In the genomic region with DNA sequence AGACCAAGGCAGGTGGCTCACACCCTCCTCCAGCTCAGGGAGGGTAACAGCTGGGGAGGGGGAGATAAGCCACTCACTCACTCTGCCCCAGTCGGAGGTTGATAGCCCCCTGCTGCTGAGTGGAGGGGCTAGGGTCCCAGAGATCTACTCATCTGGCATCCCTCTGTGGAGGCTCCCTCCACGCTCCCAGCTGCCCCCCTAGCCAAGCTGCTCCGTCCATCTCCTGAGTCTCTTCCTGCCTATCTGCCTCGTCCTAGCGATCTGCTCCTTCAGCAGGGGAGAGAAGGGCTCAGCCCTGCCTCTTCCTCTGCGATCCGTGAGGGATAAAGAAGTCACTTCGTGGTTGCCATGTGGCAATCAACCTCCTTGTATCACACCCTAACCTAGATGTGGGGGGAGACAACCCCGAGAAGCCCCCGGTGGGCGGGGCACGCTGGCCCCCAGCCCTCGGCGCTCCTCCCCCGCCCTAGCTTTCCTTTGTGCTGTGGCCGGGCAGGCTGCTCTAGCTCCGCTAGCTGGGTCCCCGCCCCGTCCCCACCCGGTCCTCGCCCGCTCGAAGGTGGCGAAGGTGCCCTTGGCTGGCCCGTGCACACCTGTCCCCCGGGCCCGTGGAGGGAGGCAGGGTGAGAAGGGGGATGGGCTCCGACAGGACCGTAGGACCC, we compare ENCODE assay signal across 8 mouse cellular contexts. TPM values are rescaled to one million over a fixed set of nuclear protein-coding genes. Genes with fewer than 3 reads are reported as not detected.
DNase-seq lines count a peak whose midpoint lies in the region; ATAC-seq and TF ChIP-seq lines count a peak whose summit lies in the region.

No protein-coding gene starts in this region.

- H3K9ac ChIP-seq in embryonic facial prominence, embryonic 15.5 days = peak overlapping the region; percentile 98

- H3K27ac ChIP-seq in gastrocnemius, adult 2 months = peak overlapping the region; percentile 82
- H3K27ac ChIP-seq in embryonic facial prominence, embryonic 15.5 days (replicated peaks) = peak overlapping the region; percentile 89

- peaks cover 83% of the 10 kb centered on the region for H3K27me3 ChIP-seq in E14TG2a.4 (ENCODE audit: insufficient read depth, low read length)
- H3K27me3 ChIP-seq in embryonic facial prominence, embryonic 15.5 days = no peaks in the 10 kb centered on the region

- peak overlapping the region; percentile 80 for H3K4me2 ChIP-seq in embryonic facial prominence, embryonic 15.5 days (replicated peaks)

- intact Hi-C loops in gastrocnemius, adult 2 months (cut with DNase I) = no loop called here

- WGBS in embryonic facial prominence, embryonic 15.5 days = under 1% methylated on average over 29 of the region's 29 CpGs

- 0 out of 2 replicates have a peak, but pooled peaks cover 2% of the 10 kb centered on the region for H3K36me3 ChIP-seq in E14TG2a.4 (ENCODE audit: insufficient read depth, low read length)
- H3K36me3 ChIP-seq in embryonic facial prominence, embryonic 15.5 days = peaks cover 10% of the 10 kb centered on the region

- H3K9me3 ChIP-seq in E14TG2a.4 (ENCODE audit: low read length) = no peaks in the 10 kb centered on the region
- no peaks in the 10 kb centered on the region for H3K9me3 ChIP-seq in embryonic facial prominence, embryonic 15.5 days (replicated peaks)

- H3K4me3 ChIP-seq in gastrocnemius, adult 2 months = peak overlapping the region; percentile 84
- peak overlapping the region; percentile 82 for H3K4me3 ChIP-seq in E14TG2a.4 (replicated peaks; ENCODE audit: low read length)
- H3K4me3 ChIP-seq in embryonic facial prominence, embryonic 15.5 days (replicated peaks) = peak overlapping the region; percentile 99

- H3K4me1 ChIP-seq in E14TG2a.4 (replicated peaks; ENCODE audit: low read depth, low read length) = peaks cover 56% of the 10 kb centered on the region
- peaks cover 54% of the 10 kb centered on the region for H3K4me1 ChIP-seq in embryonic facial prominence, embryonic 15.5 days

- peak; percentile 18; the same call in 1 of the 2 replicates for ATAC-seq in embryonic facial prominence, embryonic 15.5 days (ENCODE audit: insufficient number of reproducible peaks, low FRiP score, low TSS enrichment, low read depth)
- peak; percentile 31; the same call in 1 of the 2 replicates for ATAC-seq in megakaryocyte, adult 5-6 weeks (ENCODE audit: poor library complexity, severe bottlenecking)

- TF ChIP-seq CTCF in gastrocnemius, adult 2 months (IDR thresholded peaks at IDR 0.05) = no peak
- no peak for TF ChIP-seq CTCF in E14TG2a.4 (conservative IDR thresholded peaks at IDR 0.05; ENCODE audit: low read length)

- peak; percentile 55 for DNase-seq in gastrocnemius, adult 2 months
- DNase-seq in gastrocnemius, adult 8-10 months (ENCODE audit: low spot score in 2 of 2) = no peak
- DNase-seq in induced T-regulatory cell, adult 2 months (ENCODE audit: low read depth) = peak; percentile 43
- DNase-seq in yolk sac, embryonic 10.5 days (ENCODE audit: low spot score) = peak; percentile 53
- no peak for DNase-seq in urinary bladder, postnatal 14 days (ENCODE audit: low spot score)

RNA-seq across cellular contexts. Expression of a gene that starts 0.9 kb away (rescaled TPM):
- total RNA-seq in gastrocnemius, adult 2 months (2021) = 1 to 10 TPM; 4.9 to 7.7 TPM
- total RNA-seq in gastrocnemius, adult 8-10 months (2022) = 1 to 10 TPM; 2.9 to 4.0 (median 3.4) TPM
- polyA plus RNA-seq in embryonic facial prominence, embryonic 15.5 days (2015; fragmentation: Nextera tagmentation; extraction: Ambion mirVana) = 190 and 193 TPM in 2 replicates
- total RNA-seq in megakaryocyte, adult 5-6 weeks (2015) = 0.18 TPM in 1 of 2 replicates, not detected in the other
- 0.57 and 2.9 TPM in 2 replicates for total RNA-seq in megakaryocyte, adult 5-6 weeks (2017)

RNA-seq across cellular contexts. Expression of a gene that starts 23.0 kb away (rescaled TPM):
- under 1 TPM; 0.18 to 0.22 TPM for total RNA-seq in gastrocnemius, adult 2 months (2021)
- under 1 TPM in 2 of 4 experiments, not detected in 2; 0.20 to 0.39 TPM for total RNA-seq in gastrocnemius, adult 8-10 months (2022)
- 1.5 TPM in 2 replicates for polyA plus RNA-seq in embryonic facial prominence, embryonic 15.5 days (2015; fragmentation: Nextera tagmentation; extraction: Ambion mirVana)
- 1.1 and 1.2 TPM in 2 replicates for total RNA-seq in megakaryocyte, adult 5-6 weeks (2015)
- total RNA-seq in megakaryocyte, adult 5-6 weeks (2017) = 1.4 and 1.8 TPM in 2 replicates

RNA-seq across cellular contexts. Expression of a gene that starts 26.4 kb away (rescaled TPM):
- 100 to 1,000 TPM; 424 to 537 TPM for total RNA-seq in gastrocnemius, adult 2 months (2021)
- 100 to 1,000 TPM; 476 to 539 (median 493) TPM for total RNA-seq in gastrocnemius, adult 8-10 months (2022)
- 165 and 180 TPM in 2 replicates for polyA plus RNA-seq in embryonic facial prominence, embryonic 15.5 days (2015; fragmentation: Nextera tagmentation; extraction: Ambion mirVana)
- 23.8 and 25.9 TPM in 2 replicates for total RNA-seq in megakaryocyte, adult 5-6 weeks (2015)
- total RNA-seq in megakaryocyte, adult 5-6 weeks (2017) = 9.4 and 12.4 TPM in 2 replicates

RNA-seq across cellular contexts. Expression of a gene that starts 42.0 kb away (rescaled TPM):
- 1 to 10 TPM in 1 of 2 experiments, under 1 TPM in 1; 0.77 to 1.5 TPM for total RNA-seq in gastrocnemius, adult 2 months (2021)
- 1 to 10 TPM in 1 of 4 experiments, under 1 TPM in 3; 0.61 to 1.1 (median 0.79) TPM for total RNA-seq in gastrocnemius, adult 8-10 months (2022)
- polyA plus RNA-seq in embryonic facial prominence, embryonic 15.5 days (2015; fragmentation: Nextera tagmentation; extraction: Ambion mirVana) = 5.5 and 6.3 TPM in 2 replicates
- total RNA-seq in megakaryocyte, adult 5-6 weeks (2015) = 73.6 and 80.6 TPM in 2 replicates
- 81.2 and 88.6 TPM in 2 replicates for total RNA-seq in megakaryocyte, adult 5-6 weeks (2017)

RNA-seq across cellular contexts. Expression of a gene that starts 42.2 kb away (rescaled TPM):
- total RNA-seq in gastrocnemius, adult 2 months (2021) = 1 to 10 TPM; 9.6 to 10.0 TPM
- total RNA-seq in gastrocnemius, adult 8-10 months (2022) = 1 to 10 TPM; 6.9 to 9.7 (median 9.4) TPM
- polyA plus RNA-seq in embryonic facial prominence, embryonic 15.5 days (2015; fragmentation: Nextera tagmentation; extraction: Ambion mirVana) = 43.8 and 45.1 TPM in 2 replicates
- total RNA-seq in megakaryocyte, adult 5-6 weeks (2015) = 87.3 and 89.9 TPM in 2 replicates
- 144 and 155 TPM in 2 replicates for total RNA-seq in megakaryocyte, adult 5-6 weeks (2017)

Comparison
In these comparisons a context has a peak if more than half of its experiments do, and no peak if none do; other contexts are left out.
1. DNase-seq: peak in gastrocnemius, adult 2 months (single experiment), induced T-regulatory cell, adult 2 months (single experiment) and yolk sac, embryonic 10.5 days (single experiment); none in gastrocnemius, adult 8-10 months (0 of 2) and urinary bladder, postnatal 14 days (single experiment).
2. RNA of a gene that starts 26.4 kb away (total RNA-seq): 424 to 537 TPM in gastrocnemius, adult 2 months and 476 to 539 TPM in gastrocnemius, adult 8-10 months; 9.4 to 25.9 TPM in megakaryocyte, adult 5-6 weeks; every median in the first group is over 10 times any median in the second.
3. Peak in every context shown above with its lines, with median percentiles within 50 percentile points of each other: H3K4me3 ChIP-seq.